Mouse (Mus musculus) forebrain, embryonic 16.5 days (tissue): ENCODE data around the gene Gm4131. TPM values are rescaled to one million over a fixed set of nuclear protein-coding genes. Genes with fewer than 3 reads are reported as not detected.

ENCODE experiments used
- ATAC-seq: fragments of 200-750 bp; cut with Nextera tagmentation; 2 replicates; pipeline ENCODE4 v1.8.0; 2017; ENCODE audit warnings: mild to moderate bottlenecking, moderate library complexity
- H3K27ac ChIP-seq: fragments of 300-500 bp; sonication (generic); 2 replicates; pipeline ENCODE4 v1.5.1; 2014; ENCODE audit warnings: low read length, control low read depth
- H3K27me3 ChIP-seq: fragments of 300-500 bp; sonication (generic); replicated peaks from 2 replicates; pipeline ENCODE4 v1.6.1; 2014; ENCODE audit warnings: low read length; ENCODE audit not compliant: control insufficient read depth, insufficient read depth
- H3K36me3 ChIP-seq: fragments of 300-500 bp; sonication (generic); 2 replicates; pipeline ENCODE4 v1.6.1; 2014; ENCODE audit not compliant: control insufficient read depth, insufficient read depth
- H3K4me1 ChIP-seq: fragments of 300-500 bp; sonication (generic); replicated peaks from 2 replicates; pipeline ENCODE4 v1.6.1; 2014; ENCODE audit warnings: low read length; ENCODE audit not compliant: control insufficient read depth, insufficient read depth
- H3K4me2 ChIP-seq: fragments of 300-500 bp; sonication (generic); 2 replicates; pipeline ENCODE4 v1.6.1; 2014; ENCODE audit warnings: mild to moderate bottlenecking, low read length, control low read depth
- H3K4me3 ChIP-seq: fragments of 300-500 bp; sonication (generic); replicated peaks from 2 replicates; pipeline ENCODE4 v1.5.1; 2014; ENCODE audit warnings: mild to moderate bottlenecking, low read length, control low read depth
- H3K9ac ChIP-seq: fragments of 300-500 bp; sonication (generic); replicated peaks from 2 replicates; pipeline ENCODE4 v1.6.1; 2014; ENCODE audit warnings: low read depth, low read length, control low read depth
- H3K9me3 ChIP-seq: fragments of 300-500 bp; sonication (generic); 2 replicates; pipeline ENCODE4 v1.6.1; 2016; ENCODE audit warnings: low read length; ENCODE audit not compliant: control insufficient read depth
- WGBS: fragments of 180-500 bp; shearing (Covaris S2); extraction: QIAGEN DNeasy Blood & Tissue Kit; methylation state at CpG from one replicate; pipeline ENCODE4 v1.1.7; 2014; 5-methylcytosine and 5-hydroxymethylcytosine counted together
- polyA plus RNA-seq: library from polyadenylated mRNA; unstranded; fragments of >200 nt; fragmentation: Nextera tagmentation; extraction: Ambion mirVana; gene quantifications from 2 replicates; pipeline ENCODE4 v1.2.1, GENCODE M21; 2015

Gene Gm4131
- polyA plus RNA-seq, 1 experiment from 2014 or later: 0.49 TPM

- Histone ChIP-seq H3K27ac (no peak overlapping the region), H3K27me3 (no peaks in the 10 kb centered on the region), H3K4me3 (no peak overlapping the region), H3K4me1 (no peaks in the 10 kb centered on the region), H3K9me3 (no peaks in the 10 kb centered on the region), H3K4me2 (no peak overlapping the region), H3K9ac (no peak overlapping the region), H3K36me3 (no peaks in the 10 kb centered on the region)
- ATAC-seq: no peak
- 71% methylated on average over 2 of the region's 2 CpGs for WGBS
Observed at GRCm38 (mm10) chr14:62530951-62531350, 35.8 kb downstream of the Gm4131 start.

- H3K27me3 ChIP-seq: no peaks in the 10 kb centered on the region
- H3K27ac ChIP-seq: no peak overlapping the region
- no peaks in the 10 kb centered on the region for H3K36me3 ChIP-seq
- ATAC-seq: no peak
- H3K4me3 ChIP-seq: no peak overlapping the region
- no peaks in the 10 kb centered on the region for H3K4me1 ChIP-seq
- no peaks in the 10 kb centered on the region for H3K9me3 ChIP-seq
- H3K4me2 ChIP-seq: no peak overlapping the region
- no peak overlapping the region for H3K9ac ChIP-seq
- 74% methylated on average over 1 of the region's 1 CpGs for WGBS
Observed at GRCm38 (mm10) chr14:62512845-62513244, 53.9 kb downstream of the Gm4131 start.

- no peak overlapping the region for H3K27ac ChIP-seq
- 67% methylated on average over 3 of the region's 3 CpGs for WGBS
Observed at GRCm38 (mm10) chr14:62509350-62509749, 57.4 kb downstream of the Gm4131 start.

DNA sequence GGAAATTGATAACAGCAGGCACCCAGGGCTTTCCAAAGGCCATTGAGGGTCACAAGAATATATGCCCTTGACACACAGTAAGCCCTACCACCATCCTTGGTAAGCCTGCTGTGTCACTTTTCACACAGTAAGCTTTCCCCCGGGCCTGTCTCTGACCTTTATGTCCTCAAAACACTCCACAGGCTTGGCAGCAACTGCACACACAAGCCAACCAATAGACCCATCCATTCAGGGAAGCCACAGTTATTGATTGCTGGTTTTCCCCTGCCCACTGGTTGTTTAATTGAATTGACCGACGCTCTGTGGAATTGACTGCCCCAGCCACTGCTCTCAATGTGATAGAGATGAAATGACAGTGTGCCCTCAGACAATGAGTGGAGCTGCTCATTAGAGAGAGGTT lies 60.5 kb downstream of the Gm4131 start:
- no peaks in the 10 kb centered on the region for H3K4me1 ChIP-seq
- H3K4me2 ChIP-seq: no peak overlapping the region
- 85% methylated on average over 3 of the region's 3 CpGs for WGBS
- no peak overlapping the region for H3K27ac ChIP-seq
- no peaks in the 10 kb centered on the region for H3K9me3 ChIP-seq
- H3K9ac ChIP-seq: no peak overlapping the region
- no peak overlapping the region for H3K4me3 ChIP-seq
- H3K27me3 ChIP-seq: no peaks in the 10 kb centered on the region
- no peak for ATAC-seq
- no peaks in the 10 kb centered on the region for H3K36me3 ChIP-seq

More at GRCm38 (mm10) chr14:62509350-62509749, 57.4 kb downstream of the Gm4131 start:
- Histone ChIP-seq H3K4me2 (no peak overlapping the region), H3K27me3 (no peaks in the 10 kb centered on the region), H3K9me3 (no peaks in the 10 kb centered on the region), H3K4me1 (no peaks in the 10 kb centered on the region), H3K9ac (no peak overlapping the region), H3K36me3 (no peaks in the 10 kb centered on the region), H3K4me3 (no peak overlapping the region)
- ATAC-seq: no peak

DNA sequence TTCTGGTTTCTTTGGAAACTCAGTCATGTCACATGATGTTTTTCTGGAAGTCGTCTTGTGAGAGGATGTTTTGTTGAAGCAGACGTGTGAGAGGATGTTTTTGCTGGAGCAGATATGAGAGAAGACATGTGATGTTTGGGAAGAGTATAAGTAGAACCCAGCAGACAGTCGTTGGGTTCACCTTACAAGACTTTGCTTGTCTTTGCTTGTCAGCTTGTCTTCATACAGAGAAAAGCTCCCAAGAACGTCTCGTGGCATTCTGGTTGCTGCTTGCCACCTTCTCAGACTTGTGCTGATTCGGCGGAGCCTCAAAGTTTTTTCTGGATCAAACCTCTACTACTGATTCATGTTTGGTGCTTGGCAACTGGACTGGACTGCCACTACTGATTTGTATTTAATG lies 69.3 kb downstream of the Gm4131 start:
- no peaks in the 10 kb centered on the region for H3K27me3 ChIP-seq
- no peak for ATAC-seq
- H3K27ac ChIP-seq: no peak overlapping the region
- H3K4me3 ChIP-seq: no peak overlapping the region
- no peaks in the 10 kb centered on the region for H3K9me3 ChIP-seq
- H3K36me3 ChIP-seq: no peaks in the 10 kb centered on the region
- 80% methylated on average over 7 of the region's 7 CpGs for WGBS
- no peaks in the 10 kb centered on the region for H3K4me1 ChIP-seq
- H3K4me2 ChIP-seq: no peak overlapping the region
- H3K9ac ChIP-seq: no peak overlapping the region

DNA sequence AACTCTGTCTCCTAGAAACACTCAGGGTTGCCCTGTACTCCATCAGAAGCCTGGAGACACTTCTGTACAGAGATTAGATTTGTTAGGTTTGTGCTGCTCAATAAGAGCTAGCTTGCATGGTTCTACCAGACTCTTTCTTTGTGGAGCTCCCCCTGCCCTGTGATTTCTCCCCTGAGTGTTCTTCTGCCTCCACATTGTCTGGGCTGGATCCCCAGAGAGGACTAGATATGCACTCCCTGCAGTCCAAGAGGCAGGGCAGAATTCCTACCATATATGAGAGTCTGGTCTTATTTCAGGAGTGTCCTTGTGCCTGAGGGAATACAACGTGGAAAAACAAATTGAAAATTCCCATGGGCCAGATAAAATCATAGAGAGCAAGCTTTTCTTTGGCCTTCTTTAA lies 70.2 kb downstream of the Gm4131 start:
- no peaks in the 10 kb centered on the region for H3K36me3 ChIP-seq
- H3K27ac ChIP-seq: no peak overlapping the region
- no peak overlapping the region for H3K4me2 ChIP-seq
- H3K9ac ChIP-seq: no peak overlapping the region
- H3K27me3 ChIP-seq: no peaks in the 10 kb centered on the region
- no peak overlapping the region for H3K4me3 ChIP-seq
- no peaks in the 10 kb centered on the region for H3K9me3 ChIP-seq
- 71% methylated on average over 1 of the region's 1 CpGs for whole genome bisulfite sequencing
- no peaks in the 10 kb centered on the region for H3K4me1 ChIP-seq
- ATAC-seq: no peak

DNA sequence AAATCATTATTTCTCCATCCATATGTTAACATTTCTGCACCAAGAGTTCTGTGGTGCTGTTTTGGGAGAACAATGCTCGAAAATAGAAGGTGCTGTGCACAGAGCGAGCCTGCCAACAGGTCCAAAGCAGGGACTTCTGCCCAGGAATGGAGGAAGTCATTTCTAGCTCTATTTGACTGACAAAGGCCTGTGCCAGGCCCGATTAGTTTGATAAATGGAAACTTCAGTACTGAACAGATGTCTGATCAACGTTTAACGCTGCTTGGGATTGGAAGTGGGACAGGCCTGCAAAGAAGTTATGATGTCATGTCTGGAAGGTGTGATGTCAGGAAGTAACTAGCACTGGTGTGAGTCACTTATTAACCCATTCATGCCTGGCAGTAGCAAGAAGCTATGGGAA lies 73.3 kb downstream of the Gm4131 start:
- Histone ChIP-seq H3K9me3 (no peaks in the 10 kb centered on the region), H3K27me3 (no peaks in the 10 kb centered on the region), H3K27ac (no peak overlapping the region), H3K4me3 (no peak overlapping the region), H3K36me3 (no peaks in the 10 kb centered on the region), H3K9ac (no peak overlapping the region), H3K4me2 (no peak overlapping the region), H3K4me1 (no peaks in the 10 kb centered on the region)
- WGBS: 56% methylated on average over 5 of the region's 5 CpGs
- no peak for ATAC-seq

DNA sequence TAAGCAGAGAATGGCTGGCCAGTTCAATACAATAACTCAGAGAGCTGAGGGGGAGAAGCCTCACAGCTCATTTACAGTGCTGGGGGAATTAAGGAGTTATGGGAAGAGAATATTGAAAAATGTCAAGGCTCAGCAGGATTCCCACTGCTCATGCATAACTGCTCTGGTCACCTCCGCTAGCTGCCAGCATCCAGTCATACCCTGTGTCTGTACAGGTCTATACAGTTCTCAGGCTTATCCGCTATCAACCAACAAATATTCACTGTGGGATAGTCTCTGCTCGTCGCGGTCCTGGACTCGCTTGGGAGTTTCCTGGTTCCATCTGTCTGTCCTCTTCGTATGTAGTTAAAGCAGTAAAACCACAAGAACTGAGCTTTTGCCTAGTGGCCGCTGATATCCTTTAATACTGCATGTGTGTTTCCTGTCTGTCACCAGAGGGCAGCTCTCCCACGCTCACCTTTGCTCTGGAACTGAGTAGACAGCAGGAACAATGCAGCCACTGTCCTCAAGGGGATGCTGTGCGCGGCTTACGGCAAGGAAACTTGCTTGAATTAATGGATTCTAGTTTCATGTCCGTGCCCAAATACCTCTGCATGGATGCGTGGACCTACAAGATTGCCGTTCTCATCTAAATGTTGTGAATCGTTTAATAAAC lies 74.4 kb downstream of the Gm4131 start:
- H3K4me1 ChIP-seq: no peaks in the 10 kb centered on the region
- peak; percentile 83 for ATAC-seq
- H3K9me3 ChIP-seq: no peaks in the 10 kb centered on the region
- H3K9ac ChIP-seq: no peak overlapping the region
- no peaks in the 10 kb centered on the region for H3K27me3 ChIP-seq
- WGBS: 34% methylated on average over 16 of the region's 16 CpGs
- no peak overlapping the region for H3K27ac ChIP-seq
- H3K36me3 ChIP-seq: no peaks in the 10 kb centered on the region
- no peak overlapping the region for H3K4me3 ChIP-seq
- no peak overlapping the region; the same call in 1 of the 2 replicates for H3K4me2 ChIP-seq

GRCm38 (mm10) chr14:62488270-62488669 lies 78.5 kb downstream of the Gm4131 start:
- H3K27ac ChIP-seq: no peak overlapping the region
- H3K9ac ChIP-seq: no peak overlapping the region
- no peak overlapping the region for H3K4me3 ChIP-seq
- H3K4me2 ChIP-seq: no peak overlapping the region
- H3K4me1 ChIP-seq: no peaks in the 10 kb centered on the region
- no peaks in the 10 kb centered on the region for H3K9me3 ChIP-seq
- no peak for ATAC-seq
- no peaks in the 10 kb centered on the region for H3K36me3 ChIP-seq
- WGBS: 84% methylated on average over 7 of the region's 7 CpGs
- no peaks in the 10 kb centered on the region for H3K27me3 ChIP-seq

DNA sequence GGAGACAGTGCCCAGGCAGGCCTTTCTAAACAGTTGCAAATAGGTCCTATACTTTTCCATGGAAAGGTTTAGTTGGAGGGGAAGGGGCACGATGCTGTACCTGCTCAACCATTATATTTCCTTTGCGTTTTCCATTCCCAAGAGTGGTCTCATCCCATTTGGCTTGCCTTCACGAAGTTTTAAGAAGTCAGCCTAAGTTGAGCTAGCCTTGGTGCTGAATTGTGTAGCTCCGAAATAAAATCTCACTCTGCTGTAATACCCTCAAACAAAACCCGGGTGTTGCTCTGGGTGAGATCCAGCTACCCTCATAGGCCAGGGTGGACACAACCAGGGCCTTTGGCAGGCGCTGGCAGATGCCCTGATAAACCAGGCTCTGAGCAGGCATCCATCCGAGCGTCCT lies 85.3 kb downstream of the Gm4131 start:
- ATAC-seq: no peak
- WGBS: 57% methylated on average over 8 of the region's 8 CpGs
- Histone ChIP-seq H3K27me3 (no peaks in the 10 kb centered on the region), H3K27ac (no peak overlapping the region), H3K4me1 (peaks cover 13% of the 10 kb centered on the region), H3K9me3 (no peaks in the 10 kb centered on the region), H3K4me2 (no peak overlapping the region), H3K9ac (no peak overlapping the region), H3K4me3 (no peak overlapping the region), H3K36me3 (no peaks in the 10 kb centered on the region)
